Mouse (Mus musculus): ENCODE results near the gene Gsn. TPM values are rescaled to one million over a fixed set of nuclear protein-coding genes. Genes with fewer than 3 reads are reported as not detected.

Gene Gsn
- 100 to 1,000 TPM; 405 to 505 TPM for total RNA-seq (2021)
- long read RNA-seq, experiment 1, transcript Gsn-201 (17 exons, 2,653 nt) = major isoform, 1,666 of 1,880 reads
- long read RNA-seq, experiment 1, transcript Gsn-205 (18 exons, 2,607 nt) = minor isoform, 50 of 1,880 reads
- long read RNA-seq, experiment 1, partial matches to known transcripts = 119 of 1,880 reads
- long read RNA-seq, experiment 1, other reads (novel, unspliced or antisense) = 45 of 1,880 reads
- long read RNA-seq, experiment 2, transcript Gsn-205 (18 exons, 2,607 nt) = minor isoform, 17 of 561 reads
- long read RNA-seq, experiment 2, transcript Gsn-201 (17 exons, 2,653 nt) = major isoform, 497 of 561 reads
- long read RNA-seq, experiment 2, partial matches to known transcripts = 33 of 561 reads
- long read RNA-seq, experiment 2, other reads (novel, unspliced or antisense) = 14 of 561 reads

GRCm38 (mm10) chr2:35255885-35256833 is at the start of gene Gsn:
Gene Gsn (plus strand): TSS chr2:35256380.
- DNase-seq = peak; percentile 94 to 96

GRCm38 (mm10) chr2:35206761-35207160 is 49.4 kb upstream of the Gsn start:
- no peak for DNase-seq

DNA sequence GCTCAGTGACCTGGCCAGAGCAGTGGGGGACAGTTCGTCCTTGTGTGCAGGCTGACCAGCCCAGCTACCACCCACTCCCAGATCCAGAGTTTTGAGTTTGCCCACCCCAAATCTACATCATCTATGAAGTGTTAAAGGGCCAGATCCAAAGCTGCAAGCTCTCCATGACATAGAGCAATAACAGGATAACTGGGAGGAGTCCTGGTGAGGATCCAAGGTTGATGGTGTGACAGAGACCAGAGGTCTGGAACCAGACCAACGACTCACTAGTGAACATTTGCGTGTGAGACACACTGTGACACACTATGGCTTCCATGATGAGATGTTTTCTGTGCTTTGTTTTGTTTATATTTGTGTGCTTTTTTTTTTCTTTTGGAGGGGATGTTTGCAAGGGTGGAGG is 48.1 kb upstream of the Gsn start:
- DNase-seq = peak; percentile 51 to 55

GRCm38 (mm10) chr2:35208931-35209665 is 47.1 kb upstream of the Gsn start:
- no peak for DNase-seq

GRCm38 (mm10) chr2:35211681-35212080 is 44.5 kb upstream of the Gsn start:
- no peak for DNase-seq

- DNase-seq = no peak
These were observed 42.8 kb upstream of the Gsn start for GRCm38 (mm10) chr2:35213345-35213910.

DNA sequence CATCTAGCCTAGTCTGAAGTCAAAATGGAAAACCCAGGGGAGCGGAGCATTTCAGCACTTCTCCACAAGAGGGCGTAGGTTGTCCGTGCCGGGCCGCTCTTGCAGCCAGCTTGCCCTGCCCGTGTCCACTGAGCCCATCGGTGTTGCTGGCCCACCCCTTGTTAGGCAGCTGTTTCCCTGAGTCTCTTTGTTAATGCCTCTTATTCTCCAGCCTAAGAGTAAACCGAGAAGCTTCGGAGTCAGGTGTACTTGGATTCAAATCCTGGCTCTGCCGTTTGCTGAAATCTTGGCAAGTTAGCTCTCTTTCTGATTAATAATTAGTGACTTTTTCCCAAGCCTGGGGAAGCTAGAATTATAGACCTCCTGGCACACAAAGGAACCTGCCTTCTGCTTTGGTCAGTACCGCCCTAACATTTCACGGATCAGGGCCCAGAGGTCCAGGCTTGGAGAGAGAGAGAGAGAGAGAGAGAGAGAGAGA is 41.3 kb upstream of the Gsn start:
- DNase-seq = peak; percentile 84 to 86

GRCm38 (mm10) chr2:35215363-35215762 is 40.8 kb upstream of the Gsn start:
- no peak for DNase-seq

- DNase-seq = no peak
These were observed 39.5 kb upstream of the Gsn start for GRCm38 (mm10) chr2:35216701-35217100.

DNA sequence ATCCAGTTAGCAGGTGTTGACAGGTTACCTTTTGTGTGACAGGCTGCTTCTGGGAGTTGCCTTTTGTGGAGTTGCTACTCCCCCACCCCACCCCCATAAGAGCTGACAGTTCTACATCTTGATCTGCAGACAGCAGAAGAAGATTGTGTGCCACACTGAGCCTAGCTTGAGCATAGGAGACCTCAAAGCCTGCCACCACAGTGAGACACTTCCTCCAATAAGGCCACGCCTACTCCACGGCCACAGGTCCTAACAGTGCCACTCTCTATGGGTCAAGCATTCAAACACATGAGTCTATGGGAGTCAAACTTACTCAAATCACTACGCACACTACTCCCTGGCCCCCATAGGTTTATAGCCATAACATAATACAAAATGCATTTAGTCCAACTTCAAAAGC is 37.4 kb upstream of the Gsn start:
- no peak for DNase-seq

- DNase-seq = no peak
These were observed 33.3 kb upstream of the Gsn start for GRCm38 (mm10) chr2:35222822-35223391.

- no peak for DNase-seq
These were observed 31.9 kb upstream of the Gsn start for GRCm38 (mm10) chr2:35224285-35224684.

DNA sequence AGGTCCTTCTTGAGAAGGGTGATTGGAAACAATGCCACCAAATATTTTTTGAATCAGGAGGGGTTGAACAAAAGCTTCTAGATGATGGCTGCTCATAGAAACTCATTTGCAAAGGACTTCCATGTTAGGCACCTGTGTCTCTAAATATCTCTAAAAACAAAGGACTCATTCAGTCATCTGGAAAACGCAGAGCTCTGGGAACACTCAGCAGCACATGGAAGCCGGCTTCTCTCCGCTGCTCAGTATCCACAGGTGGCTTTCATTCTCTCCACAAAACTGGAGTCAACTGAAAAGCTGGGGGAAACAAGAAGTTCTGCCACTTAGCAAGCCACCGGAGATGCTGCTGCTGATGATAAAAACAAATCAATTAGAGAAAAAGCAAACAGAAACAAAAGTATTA is 28.0 kb upstream of the Gsn start:
- no peak for DNase-seq

- DNase-seq = no peak
These were observed 26.0 kb upstream of the Gsn start for GRCm38 (mm10) chr2:35230215-35230614.

DNA sequence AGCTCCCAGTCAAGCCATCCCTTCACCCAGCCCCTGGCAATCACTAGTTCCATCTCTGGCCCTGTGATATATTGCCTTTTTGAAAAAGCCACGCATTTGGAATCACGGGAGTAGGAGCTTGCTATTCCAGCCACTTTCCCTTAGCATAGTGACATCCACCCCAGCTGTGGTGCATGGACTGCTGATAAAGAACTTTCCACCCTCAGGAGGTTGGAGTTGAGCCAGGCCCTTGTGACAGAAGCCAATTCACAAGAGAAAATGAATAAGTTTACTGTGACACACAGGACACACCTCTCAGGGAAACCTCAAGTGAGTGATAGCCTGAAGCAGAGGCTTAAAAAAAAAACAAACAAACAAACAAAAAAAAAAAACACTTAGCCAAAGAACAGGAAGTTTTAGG is 24.3 kb upstream of the Gsn start:
- DNase-seq = peak; percentile 42 to 58

GRCm38 (mm10) chr2:35232595-35233445 is 23.4 kb upstream of the Gsn start:
- DNase-seq = no peak

GRCm38 (mm10) chr2:35233898-35234297 is 22.3 kb upstream of the Gsn start:
- DNase-seq = no peak

DNA sequence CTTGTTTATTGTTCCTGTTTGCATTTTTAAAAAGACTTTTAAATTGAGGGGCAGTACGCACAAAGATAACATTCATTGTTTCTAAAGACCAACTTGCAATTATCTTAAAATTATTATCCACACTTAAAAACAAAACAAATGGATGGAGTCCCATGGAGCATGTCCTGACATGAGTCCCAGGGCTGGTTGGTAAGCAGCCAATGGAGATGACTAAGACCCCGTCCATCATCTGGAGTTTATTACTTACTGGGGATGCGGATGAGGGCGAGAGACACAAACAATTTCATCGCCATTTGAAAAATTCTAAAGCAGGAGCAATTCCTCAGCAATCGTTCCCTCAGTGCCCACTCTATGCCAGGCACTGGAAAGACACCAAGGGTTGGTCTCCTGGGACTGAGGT is 21.2 kb upstream of the Gsn start:
- peak; percentile 32 to 38 for DNase-seq

DNA sequence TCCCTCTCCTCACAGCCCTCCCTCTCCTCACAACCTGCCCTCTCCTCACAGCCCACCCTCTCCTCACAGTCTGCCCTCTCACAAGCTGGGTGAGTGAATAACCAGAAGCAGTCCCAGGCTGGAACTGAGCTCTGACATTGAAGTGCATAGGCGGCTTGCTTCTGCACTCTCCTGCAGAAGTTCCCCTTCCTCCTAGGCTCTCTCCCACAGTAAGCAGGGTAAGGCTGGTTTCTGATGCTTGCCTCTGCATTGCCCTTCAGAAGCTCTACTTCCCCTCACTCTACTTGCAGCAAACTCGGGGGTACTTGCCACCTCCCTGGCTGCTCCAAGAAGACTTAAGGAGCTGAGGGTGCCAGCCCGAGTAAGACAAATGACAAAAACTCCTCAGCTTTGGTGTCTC is 11.9 kb upstream of the Gsn start:
- DNase-seq = no peak

DNA sequence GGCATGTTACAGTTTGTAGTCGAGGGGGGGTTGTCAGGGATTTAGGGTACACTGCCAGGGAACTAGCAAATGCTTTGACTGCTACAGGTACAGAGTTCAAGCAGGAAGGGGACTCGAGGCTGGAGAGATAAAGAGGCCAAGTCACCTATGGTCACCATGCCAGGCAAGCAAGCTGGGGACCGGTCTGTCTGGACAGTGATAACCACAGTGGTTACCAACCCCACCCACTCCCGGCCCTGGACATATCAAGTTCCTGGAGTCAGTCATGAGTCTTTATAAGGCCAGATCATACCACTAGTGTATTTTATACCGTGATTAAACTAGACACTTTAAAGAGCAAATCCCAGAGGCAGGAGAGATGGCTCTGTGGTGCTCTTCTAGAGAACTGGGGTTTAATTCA is 8.4 kb upstream of the Gsn start:
- no peak for DNase-seq

DNA sequence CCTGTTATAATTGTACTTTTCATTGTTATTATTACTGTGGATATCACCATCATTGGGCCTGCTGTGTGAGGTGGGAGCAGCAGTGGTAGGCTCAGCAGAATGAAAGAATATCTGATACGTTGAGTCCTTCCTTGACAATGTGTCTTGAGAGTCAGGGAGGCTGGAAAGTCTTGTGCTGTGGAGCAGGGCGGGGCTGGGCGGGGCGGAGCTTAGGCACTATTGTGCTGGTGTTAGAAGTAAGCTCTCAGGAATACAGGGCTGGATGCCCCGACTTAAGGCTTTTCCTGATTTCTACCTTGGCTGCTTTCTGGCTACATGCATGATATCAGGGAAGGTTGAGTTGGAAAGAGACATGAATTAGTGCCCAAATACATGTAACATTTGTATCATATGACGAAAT is 3.4 kb upstream of the Gsn start:
- no peak for DNase-seq
